13 mouse cellular contexts compared by ENCODE assay signal in genomic region chr14:78282490-78282889, GRCm38 (mm10). TPM values are rescaled to one million over a fixed set of nuclear protein-coding genes. Genes with fewer than 3 reads are reported as not detected.
A peak's percentile ranks its signal among the peaks of the same experiment; 100 is the strongest.
DNase-seq lines count a peak whose midpoint lies in the region; ATAC-seq and TF ChIP-seq lines count a peak whose summit lies in the region.
"Had no signal": no experiment of that assay in that cellular context is flagged by ENCODE, and none has a peak within 500 bp of the region (broad histone marks: within the 10 kb centered on the region; RNA-seq: fewer than 3 reads in every experiment).

No protein-coding gene starts in this region.

- H3K9ac ChIP-seq in forebrain, embryonic 16.5 days (replicated peaks; ENCODE audit: low read depth, low read length): no peak overlapping the region
- no peak overlapping the region for H3K9ac ChIP-seq in forebrain, embryonic 11.5 days (ENCODE audit: low read length)
- no peak overlapping the region for H3K9ac ChIP-seq in lung, embryonic 14.5 days
- H3K9ac ChIP-seq: hindbrain, embryonic 15.5 days; liver, embryonic 12.5 days had no signal

- H3K9me3 ChIP-seq in forebrain, embryonic 16.5 days (ENCODE audit: control insufficient read depth, low read length): no peaks in the 10 kb centered on the region
- no peaks in the 10 kb centered on the region for H3K9me3 ChIP-seq in forebrain, embryonic 11.5 days (ENCODE audit: control insufficient read depth, low read length)
- no peaks in the 10 kb centered on the region for H3K9me3 ChIP-seq in lung, embryonic 14.5 days (ENCODE audit: low read depth, low read length)
- H3K9me3 ChIP-seq: hindbrain, embryonic 15.5 days; liver, embryonic 12.5 days had no signal

- WGBS in forebrain, embryonic 16.5 days: 19% methylated on average over 11 of the region's 11 CpGs
- 86% methylated on average over 11 of the region's 11 CpGs for WGBS in forebrain, embryonic 11.5 days
- 67% methylated on average over 11 of the region's 11 CpGs for WGBS in lung, embryonic 14.5 days

- H3K27ac ChIP-seq in forebrain, embryonic 16.5 days (ENCODE audit: low read length): no peak overlapping the region
- no peak overlapping the region for H3K27ac ChIP-seq in forebrain, embryonic 11.5 days (ENCODE audit: low read depth, low read length)
- H3K27ac ChIP-seq in lung, embryonic 14.5 days (ENCODE audit: low read depth): no peak overlapping the region
- no peak overlapping the region for H3K27ac ChIP-seq in gastrocnemius, adult 2 months
- H3K27ac ChIP-seq: hindbrain, embryonic 15.5 days; liver, embryonic 12.5 days had no signal

- no peaks in the 10 kb centered on the region for H3K36me3 ChIP-seq in forebrain, embryonic 16.5 days (ENCODE audit: control insufficient read depth, insufficient read depth)
- no peaks in the 10 kb centered on the region for H3K36me3 ChIP-seq in forebrain, embryonic 11.5 days (ENCODE audit: control insufficient read depth, insufficient read depth, low read length)
- no peaks in the 10 kb centered on the region for H3K36me3 ChIP-seq in lung, embryonic 14.5 days (ENCODE audit: insufficient read depth)
- H3K36me3 ChIP-seq: hindbrain, embryonic 15.5 days; liver, embryonic 12.5 days had no signal

- H3K4me2 ChIP-seq in forebrain, embryonic 16.5 days (ENCODE audit: low read length): peak overlapping the region; percentile 34
- H3K4me2 ChIP-seq in forebrain, embryonic 11.5 days (ENCODE audit: low read depth, low read length, severe bottlenecking): no peak overlapping the region
- H3K4me2 ChIP-seq in lung, embryonic 14.5 days: no peak overlapping the region
- H3K4me2 ChIP-seq: hindbrain, embryonic 15.5 days; liver, embryonic 12.5 days had no signal

- peaks cover 22% of the 10 kb centered on the region for H3K4me1 ChIP-seq in forebrain, embryonic 16.5 days (replicated peaks; ENCODE audit: control insufficient read depth, insufficient read depth, low read length)
- H3K4me1 ChIP-seq in forebrain, embryonic 11.5 days (replicated peaks; ENCODE audit: control insufficient read depth, insufficient read depth, low read length): peaks cover 5% of the 10 kb centered on the region
- no peaks in the 10 kb centered on the region for H3K4me1 ChIP-seq in lung, embryonic 14.5 days (ENCODE audit: insufficient read depth)
- H3K4me1 ChIP-seq: liver, embryonic 12.5 days had no signal

- intact Hi-C loops in left cerebral cortex, postnatal 14 days (cut with DNase I): no loop called here
- intact Hi-C loops in gastrocnemius, adult 2 months (cut with DNase I): no loop called here

- H3K4me3 ChIP-seq in forebrain, embryonic 16.5 days (replicated peaks; ENCODE audit: low read length): no peak overlapping the region
- H3K4me3 ChIP-seq in forebrain, embryonic 11.5 days (ENCODE audit: low read depth, low read length): no peak overlapping the region
- H3K4me3 ChIP-seq in lung, embryonic 14.5 days (ENCODE audit: low read depth, low read length): no peak overlapping the region
- no peak overlapping the region for H3K4me3 ChIP-seq in gastrocnemius, adult 2 months
- H3K4me3 ChIP-seq: erythroblast, embryonic 14.5 days; hindbrain, embryonic 15.5 days; liver, embryonic 12.5 days had no signal

- DNase-seq in forebrain, embryonic 11.5 days (ENCODE audit: low spot score): no peak
- peak; percentile 24 for DNase-seq in lung, embryonic 14.5 days
- no peak for DNase-seq in lung, postnatal 25 days (ENCODE audit: low spot score)
- DNase-seq in left cerebral cortex, postnatal 14 days (ENCODE audit: low spot score in 2 of 2): peak; percentile 55 to 62
- DNase-seq in telencephalon, adult 2 months (ENCODE audit: low read depth, low spot score): peak; percentile 74
- no peak for DNase-seq in spleen, postnatal 14 days (ENCODE audit: low spot score in 2 of 2)
- DNase-seq in gastrocnemius, adult 2 months: no peak
- DNase-seq: cerebellum, adult 18-20 months; gastrocnemius, postnatal 25 days had no signal

- H3K27me3 ChIP-seq in forebrain, embryonic 16.5 days (replicated peaks; ENCODE audit: control insufficient read depth, insufficient read depth, low read length): 0 out of 2 replicates have a peak, but pooled peaks cover 2% of the 10 kb centered on the region
- H3K27me3 ChIP-seq in forebrain, embryonic 11.5 days (ENCODE audit: control insufficient read depth, insufficient read depth, low read length): no peaks in the 10 kb centered on the region; the same call in 1 of the 2 replicates
- H3K27me3 ChIP-seq in lung, embryonic 14.5 days (ENCODE audit: insufficient read depth, low read length): no peaks in the 10 kb centered on the region
- H3K27me3 ChIP-seq: hindbrain, embryonic 15.5 days; liver, embryonic 12.5 days had no signal

- no peak for TF ChIP-seq CTCF in lung, embryonic 14.5 days (IDR thresholded peaks at IDR 0.05; ENCODE audit: low read depth)
- no peak for TF ChIP-seq CTCF in gastrocnemius, adult 2 months (IDR thresholded peaks at IDR 0.05)

- ATAC-seq in forebrain, embryonic 16.5 days: peak; percentile 73
- no peak for ATAC-seq in forebrain, embryonic 11.5 days (replicated peaks; ENCODE audit: low FRiP score)
- ATAC-seq in lung, embryonic 14.5 days (ENCODE audit: insufficient read depth): no peak
- ATAC-seq: liver, embryonic 12.5 days had no signal

RNA-seq across cellular contexts. Expression of gene Tnfsf11, which starts 25.4 kb away (rescaled TPM):
- polyA plus RNA-seq in forebrain, embryonic 16.5 days (2015; fragmentation: Nextera tagmentation; extraction: Ambion mirVana): 0.15 and 0.17 TPM in 2 replicates
- polyA plus RNA-seq in forebrain, embryonic 11.5 days (2014; fragmentation: Nextera tagmentation; extraction: Ambion mirVana): 0.31 and 0.45 TPM in 2 replicates
- 0.22 and 0.29 TPM in 2 replicates for polyA plus RNA-seq in lung, embryonic 14.5 days (2014; fragmentation: Nextera tagmentation; extraction: Ambion mirVana)
- under 1 TPM in 1 of 2 experiments, not detected in 1; 0.30 TPM for total RNA-seq in left cerebral cortex, postnatal 14 days (2021)
- not detected for total RNA-seq in gastrocnemius, adult 2 months (2021)
- total RNA-seq: gastrocnemius, postnatal 25 days had no signal
- polyA plus RNA-seq: erythroblast, embryonic 14.5 days had no signal

Comparison
In these comparisons a context has a peak if more than half of its experiments do, and no peak if none do; other contexts are left out.
1. DNase-seq: peak in lung, embryonic 14.5 days (single experiment), left cerebral cortex, postnatal 14 days (2 of 2) and telencephalon, adult 2 months (single experiment); none in forebrain, embryonic 11.5 days (single experiment), lung, postnatal 25 days (single experiment), spleen, postnatal 14 days (0 of 2) and gastrocnemius, adult 2 months (single experiment).